Comparison of ENCODE assay signal across 8 mouse cellular contexts in the genomic region with DNA sequence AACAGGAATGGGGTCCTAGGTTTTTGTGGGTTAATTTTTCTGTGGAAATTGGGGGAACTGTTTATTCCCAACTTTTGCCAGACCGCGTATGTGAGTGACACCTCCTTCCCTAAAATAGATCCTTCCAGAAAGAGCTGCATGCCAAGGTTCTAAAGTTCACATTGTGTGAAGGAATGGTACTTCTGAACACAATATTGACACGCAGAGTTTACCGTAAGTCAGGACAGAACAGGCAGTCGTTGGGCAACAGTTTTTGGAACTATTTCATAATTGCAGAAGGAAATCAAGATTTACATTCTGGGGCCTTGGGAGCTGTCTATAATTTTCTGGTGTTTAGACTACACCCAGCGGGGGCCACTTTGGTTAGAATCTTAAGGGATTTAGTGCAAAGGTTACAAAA. TPM values are rescaled to one million over a fixed set of nuclear protein-coding genes. Genes with fewer than 3 reads are reported as not detected.
DNase-seq lines count a peak whose midpoint lies in the region; ATAC-seq and TF ChIP-seq lines count a peak whose summit lies in the region.

No protein-coding gene starts in this region.

- DNase-seq in heart, adult 8-10 months (ENCODE audit: low spot score) = no peak
- peak; percentile 26 for DNase-seq in induced T-regulatory cell, adult 2 months (ENCODE audit: low read depth)
- no peak for DNase-seq in midbrain, embryonic 11.5 days (ENCODE audit: low spot score, missing footprints)
- DNase-seq in gastrocnemius, postnatal 10 days = no peak
- DNase-seq in ovary, postnatal 36 days (ENCODE audit: low spot score) = no peak

- H3K4me3 ChIP-seq in heart, embryonic 13.5 days = peak overlapping the region; percentile 82
- H3K4me3 ChIP-seq in bone marrow macrophage, adult 2 months (ENCODE audit: insufficient read depth, low read length) = peak overlapping the region; percentile 83
- peak overlapping the region; percentile 93; the same call in 1 of the 2 replicates for H3K4me3 ChIP-seq in midbrain, embryonic 11.5 days (ENCODE audit: low read depth, low read length)

- peak overlapping the region; percentile 87 for H3K4me2 ChIP-seq in heart, embryonic 13.5 days
- H3K4me2 ChIP-seq in midbrain, embryonic 11.5 days = peak overlapping the region; percentile 92

- WGBS in heart, embryonic 13.5 days = 53% methylated on average over 6 of the region's 6 CpGs
- 82% methylated on average over 6 of the region's 6 CpGs for WGBS in midbrain, embryonic 11.5 days

- peaks cover 19% of the 10 kb centered on the region for H3K36me3 ChIP-seq in heart, embryonic 13.5 days
- H3K36me3 ChIP-seq in midbrain, embryonic 11.5 days (ENCODE audit: control insufficient read depth, insufficient read depth, low read length) = no peaks in the 10 kb centered on the region

- peaks cover 46% of the 10 kb centered on the region for H3K4me1 ChIP-seq in heart, embryonic 13.5 days
- peaks cover 49% of the 10 kb centered on the region for H3K4me1 ChIP-seq in bone marrow macrophage, adult 2 months (ENCODE audit: control insufficient read depth, insufficient read depth, low read length)
- peaks cover 11% of the 10 kb centered on the region for H3K4me1 ChIP-seq in midbrain, embryonic 11.5 days (ENCODE audit: control insufficient read depth, insufficient read depth, low read length)

- no peak for TF ChIP-seq POLR2A in bone marrow macrophage, adult 2 months (IDR thresholded peaks at IDR 0.05; ENCODE audit: borderline replicate concordance, low read depth, low read length)

- H3K9me3 ChIP-seq in heart, embryonic 13.5 days = no peaks in the 10 kb centered on the region
- H3K9me3 ChIP-seq in midbrain, embryonic 11.5 days (ENCODE audit: control insufficient read depth, low read length) = no peaks in the 10 kb centered on the region

- H3K9ac ChIP-seq in heart, embryonic 13.5 days = peak overlapping the region; percentile 99
- peak overlapping the region; percentile 96; the same call in 1 of the 2 replicates for H3K9ac ChIP-seq in midbrain, embryonic 11.5 days (ENCODE audit: low read length)

- no peak for TF ChIP-seq CTCF in bone marrow macrophage, adult 2 months (IDR thresholded peaks at IDR 0.05; ENCODE audit: low read depth, low read length)

- no peaks in the 10 kb centered on the region for H3K27me3 ChIP-seq in heart, embryonic 13.5 days (replicated peaks)
- H3K27me3 ChIP-seq in midbrain, embryonic 11.5 days (ENCODE audit: control insufficient read depth, insufficient read depth, low read length) = no peaks in the 10 kb centered on the region

- no peak for ATAC-seq in heart, embryonic 13.5 days (ENCODE audit: extremely low read depth, insufficient number of reproducible peaks, low FRiP score, low TSS enrichment)
- ATAC-seq in midbrain, embryonic 11.5 days (ENCODE audit: low FRiP score) = no peak
- ATAC-seq in erythroid progenitor cell, adult 5-6 weeks (replicated peaks; ENCODE audit: low FRiP score, poor library complexity, severe bottlenecking) = no peak

- H3K27ac ChIP-seq in heart, embryonic 13.5 days (replicated peaks) = peak overlapping the region; percentile 98
- H3K27ac ChIP-seq in bone marrow macrophage, adult 2 months (ENCODE audit: insufficient read depth, low read depth, low read length) = peak overlapping the region; percentile 85
- H3K27ac ChIP-seq in midbrain, embryonic 11.5 days (ENCODE audit: low read depth, low read length) = no peak overlapping the region

RNA-seq across cellular contexts. Expression of a gene that starts 1.3 kb away (rescaled TPM):
- 13.2 and 15.6 TPM in 2 replicates for polyA plus RNA-seq in heart, embryonic 13.5 days (2015; fragmentation: Nextera tagmentation; extraction: Ambion mirVana)
- 10 to 100 TPM; 26.1 to 34.6 (median 29.1) TPM for total RNA-seq in heart, adult 8-10 months (2022)
- 69.5 and 74.4 TPM in 2 replicates for polyA plus RNA-seq in bone marrow macrophage, adult 2 months (2012; ENCODE audit: insufficient read depth, insufficient read length, missing spikeins)
- polyA plus RNA-seq in midbrain, embryonic 11.5 days (2014; fragmentation: Nextera tagmentation; extraction: Ambion mirVana) = 17.5 and 18.1 TPM in 2 replicates
- total RNA-seq in erythroid progenitor cell, adult 5-6 weeks (2015; ENCODE audit: low replicate concordance) = 22.7 and 29.8 TPM in 2 replicates
- total RNA-seq in erythroid progenitor cell, adult 5-6 weeks (2017; ENCODE audit: low replicate concordance) = 35.1 and 37.0 TPM in 2 replicates
- 10 to 100 TPM; 41.8 to 44.7 TPM for total RNA-seq in gastrocnemius, postnatal 10 days (2021)

RNA-seq across cellular contexts. Expression of a gene that starts 24.5 kb away (rescaled TPM):
- polyA plus RNA-seq in heart, embryonic 13.5 days (2015; fragmentation: Nextera tagmentation; extraction: Ambion mirVana) = 1.0 and 1.9 TPM in 2 replicates
- under 1 TPM in 3 of 4 experiments, not detected in 1; 0.44 to 0.66 (median 0.63) TPM for total RNA-seq in heart, adult 8-10 months (2022)
- not detected in 2 replicates for polyA plus RNA-seq in bone marrow macrophage, adult 2 months (2012; ENCODE audit: insufficient read depth, insufficient read length, missing spikeins)
- not detected in 2 replicates for polyA plus RNA-seq in midbrain, embryonic 11.5 days (2014; fragmentation: Nextera tagmentation; extraction: Ambion mirVana)
- 1.3 TPM in 1 of 2 replicates, not detected in the other for total RNA-seq in erythroid progenitor cell, adult 5-6 weeks (2015; ENCODE audit: low replicate concordance)
- total RNA-seq in erythroid progenitor cell, adult 5-6 weeks (2017; ENCODE audit: low replicate concordance) = not detected in 2 replicates
- 1 to 10 TPM in 1 of 2 experiments, under 1 TPM in 1; 0.78 to 1.2 TPM for total RNA-seq in gastrocnemius, postnatal 10 days (2021)

RNA-seq across cellular contexts. Expression of a gene that starts 36.6 kb away (rescaled TPM):
- 0.43 and 0.96 TPM in 2 replicates for polyA plus RNA-seq in heart, embryonic 13.5 days (2015; fragmentation: Nextera tagmentation; extraction: Ambion mirVana)
- 1 to 10 TPM in 2 of 4 experiments, not detected in 2; 1.2 to 4.0 TPM for total RNA-seq in heart, adult 8-10 months (2022)
- polyA plus RNA-seq in bone marrow macrophage, adult 2 months (2012; ENCODE audit: insufficient read depth, insufficient read length, missing spikeins) = 5.6 TPM in 1 of 2 replicates, not detected in the other
- 0.11 and 1.4 TPM in 2 replicates for polyA plus RNA-seq in midbrain, embryonic 11.5 days (2014; fragmentation: Nextera tagmentation; extraction: Ambion mirVana)
- total RNA-seq in erythroid progenitor cell, adult 5-6 weeks (2015; ENCODE audit: low replicate concordance) = not detected in 2 replicates
- total RNA-seq in erythroid progenitor cell, adult 5-6 weeks (2017; ENCODE audit: low replicate concordance) = not detected in 2 replicates
- total RNA-seq in gastrocnemius, postnatal 10 days (2021) = 1 to 10 TPM; 2.8 to 5.5 TPM

RNA-seq across cellular contexts. Expression of a gene that starts 57.3 kb away (rescaled TPM):
- 4.9 and 5.1 TPM in 2 replicates for polyA plus RNA-seq in heart, embryonic 13.5 days (2015; fragmentation: Nextera tagmentation; extraction: Ambion mirVana)
- total RNA-seq in heart, adult 8-10 months (2022) = 100 to 1,000 TPM; 113 to 133 (median 117) TPM
- 56.0 and 62.1 TPM in 2 replicates for polyA plus RNA-seq in bone marrow macrophage, adult 2 months (2012; ENCODE audit: insufficient read depth, insufficient read length, missing spikeins)
- polyA plus RNA-seq in midbrain, embryonic 11.5 days (2014; fragmentation: Nextera tagmentation; extraction: Ambion mirVana) = 2.4 and 3.0 TPM in 2 replicates
- 10.1 and 17.3 TPM in 2 replicates for total RNA-seq in erythroid progenitor cell, adult 5-6 weeks (2015; ENCODE audit: low replicate concordance)
- total RNA-seq in erythroid progenitor cell, adult 5-6 weeks (2017; ENCODE audit: low replicate concordance) = 2.3 and 4.9 TPM in 2 replicates
- 10 to 100 TPM; 26.8 to 29.3 TPM for total RNA-seq in gastrocnemius, postnatal 10 days (2021)
